Mouse (Mus musculus): ENCODE data around the gene B3gnt9. TPM values are rescaled to one million over a fixed set of nuclear protein-coding genes. Genes with fewer than 3 reads are reported as not detected.
A peak's percentile ranks its signal among the peaks of the same experiment; 100 is the strongest.

The B3gnt9 gene
- polyA plus RNA-seq, 1 experiment from 2014 or later, result 8.6 TPM

GRCm38 (mm10) chr8:105276292-105277120 lies 21.6 kb upstream of the B3gnt9 start:
- H3K9me3 ChIP-seq (replicated peaks; ENCODE audit: control insufficient read depth, low read length), result no peaks in the 10 kb centered on the region
- H3K4me1 ChIP-seq (ENCODE audit: control insufficient read depth, insufficient read depth, low read length), result peaks cover 11% of the 10 kb centered on the region
- H3K36me3 ChIP-seq (ENCODE audit: control insufficient read depth, insufficient read depth, low read length), result no peaks in the 10 kb centered on the region
- peaks cover 86% of the 10 kb centered on the region for H3K27me3 ChIP-seq (ENCODE audit: control insufficient read depth, insufficient read depth, low read length)
- H3K27ac ChIP-seq (ENCODE audit: low read depth, low read length), result no peak overlapping the region
- H3K9ac ChIP-seq (ENCODE audit: low read depth, low read length), result peak overlapping the region; percentile 57; the same call in 1 of the 2 replicates
- H3K4me3 ChIP-seq (ENCODE audit: low read depth, low read length), result peak overlapping the region; percentile 41
- ATAC-seq (replicated peaks; ENCODE audit: insufficient number of reproducible peaks, low FRiP score, low TSS enrichment), result peak; percentile 62; the same call in 1 of the 2 replicates
- WGBS (ENCODE audit: insufficient replicate concordance), result 5% methylated on average over 29 of the region's 30 CpGs
- peak overlapping the region; percentile 81 for H3K4me2 ChIP-seq

GRCm38 (mm10) chr8:105275840-105276239 lies 20.9 kb upstream of the B3gnt9 start, which contains the start of gene Nol3:
Gene Nol3, plus strand, starts transcription at chr8:105276140.
- Histone ChIP-seq H3K9me3 (replicated peaks; ENCODE audit: control insufficient read depth, low read length) (no peaks in the 10 kb centered on the region), H3K27ac (ENCODE audit: low read depth, low read length) (no peak within 1 kb of the TSS), H3K27me3 (ENCODE audit: control insufficient read depth, insufficient read depth, low read length) (peaks cover 90% of the 10 kb centered on the region), H3K4me3 (ENCODE audit: low read depth, low read length) (peak within 1 kb of the TSS; percentile 41), H3K9ac (ENCODE audit: low read depth, low read length) (peak within 1 kb of the TSS; percentile 57; the same call in 1 of the 2 replicates), H3K4me2 (peak within 1 kb of the TSS; percentile 81), H3K36me3 (ENCODE audit: control insufficient read depth, insufficient read depth, low read length) (no peaks in the 10 kb centered on the region), H3K4me1 (ENCODE audit: control insufficient read depth, insufficient read depth, low read length) (peaks cover 11% of the 10 kb centered on the region)
- ATAC-seq (replicated peaks; ENCODE audit: insufficient number of reproducible peaks, low FRiP score, low TSS enrichment), result no peak
- 10% methylated on average over 10 of the region's 10 CpGs for WGBS (ENCODE audit: insufficient replicate concordance)

- H3K4me3 ChIP-seq (ENCODE audit: low read depth, low read length), result peak overlapping the region; percentile 41
- no peak overlapping the region for H3K9ac ChIP-seq (ENCODE audit: low read depth, low read length)
- H3K9me3 ChIP-seq (replicated peaks; ENCODE audit: control insufficient read depth, low read length), result no peaks in the 10 kb centered on the region
- no peaks in the 10 kb centered on the region for H3K36me3 ChIP-seq (ENCODE audit: control insufficient read depth, insufficient read depth, low read length)
- peak overlapping the region; percentile 81 for H3K4me2 ChIP-seq
- no peak for ATAC-seq (replicated peaks; ENCODE audit: insufficient number of reproducible peaks, low FRiP score, low TSS enrichment)
- no peak overlapping the region for H3K27ac ChIP-seq (ENCODE audit: low read depth, low read length)
- peaks cover 91% of the 10 kb centered on the region for H3K27me3 ChIP-seq (ENCODE audit: control insufficient read depth, insufficient read depth, low read length)
- H3K4me1 ChIP-seq (ENCODE audit: control insufficient read depth, insufficient read depth, low read length), result peaks cover 14% of the 10 kb centered on the region
- WGBS (ENCODE audit: insufficient replicate concordance), result 8% methylated on average over 11 of the region's 11 CpGs
Observed at GRCm38 (mm10) chr8:105275387-105275786, 20.4 kb upstream of the B3gnt9 start.

- Histone ChIP-seq H3K36me3 (ENCODE audit: control insufficient read depth, insufficient read depth, low read length) (no peaks in the 10 kb centered on the region), H3K4me2 (peak overlapping the region; percentile 20; the same call in 1 of the 2 replicates), H3K4me3 (ENCODE audit: low read depth, low read length) (no peak overlapping the region), H3K27ac (ENCODE audit: low read depth, low read length) (no peak overlapping the region), H3K9ac (ENCODE audit: low read depth, low read length) (no peak overlapping the region), H3K4me1 (ENCODE audit: control insufficient read depth, insufficient read depth, low read length) (peaks cover 23% of the 10 kb centered on the region), H3K9me3 (replicated peaks; ENCODE audit: control insufficient read depth, low read length) (peaks cover 5% of the 10 kb centered on the region; the same call in 1 of the 2 replicates), H3K27me3 (ENCODE audit: control insufficient read depth, insufficient read depth, low read length) (peaks cover 98% of the 10 kb centered on the region)
- under 1% methylated on average over 11 of the region's 11 CpGs for WGBS (ENCODE audit: insufficient replicate concordance)
- ATAC-seq (replicated peaks; ENCODE audit: insufficient number of reproducible peaks, low FRiP score, low TSS enrichment), result no peak
Observed at GRCm38 (mm10) chr8:105270916-105271186, 15.9 kb upstream of the B3gnt9 start.

GRCm38 (mm10) chr8:105270101-105270915 lies 15.4 kb upstream of the B3gnt9 start:
- Histone ChIP-seq H3K4me2 (peak overlapping the region; percentile 74), H3K4me1 (ENCODE audit: control insufficient read depth, insufficient read depth, low read length) (peaks cover 21% of the 10 kb centered on the region), H3K27me3 (ENCODE audit: control insufficient read depth, insufficient read depth, low read length) (peaks cover 94% of the 10 kb centered on the region), H3K4me3 (ENCODE audit: low read depth, low read length) (peak overlapping the region; percentile 48), H3K27ac (ENCODE audit: low read depth, low read length) (no peak overlapping the region), H3K9me3 (replicated peaks; ENCODE audit: control insufficient read depth, low read length) (peaks cover 5% of the 10 kb centered on the region; the same call in 1 of the 2 replicates), H3K9ac (ENCODE audit: low read depth, low read length) (peak overlapping the region; percentile 58), H3K36me3 (ENCODE audit: control insufficient read depth, insufficient read depth, low read length) (no peaks in the 10 kb centered on the region)
- WGBS (ENCODE audit: insufficient replicate concordance), result 3% methylated on average over 39 of the region's 39 CpGs
- ATAC-seq (replicated peaks; ENCODE audit: insufficient number of reproducible peaks, low FRiP score, low TSS enrichment), result no peak; the same call in 1 of the 2 replicates

- WGBS (ENCODE audit: insufficient replicate concordance), result under 1% methylated on average over 42 of the region's 42 CpGs
- Histone ChIP-seq H3K4me3 (ENCODE audit: low read depth, low read length) (peak within 1 kb of the TSS; percentile 48), H3K36me3 (ENCODE audit: control insufficient read depth, insufficient read depth, low read length) (no peaks in the 10 kb centered on the region), H3K4me2 (peak within 1 kb of the TSS; percentile 74), H3K27ac (ENCODE audit: low read depth, low read length) (no peak within 1 kb of the TSS), H3K9ac (ENCODE audit: low read depth, low read length) (peak within 1 kb of the TSS; percentile 58), H3K27me3 (ENCODE audit: control insufficient read depth, insufficient read depth, low read length) (peaks cover 86% of the 10 kb centered on the region), H3K4me1 (ENCODE audit: control insufficient read depth, insufficient read depth, low read length) (peaks cover 23% of the 10 kb centered on the region), H3K9me3 (replicated peaks; ENCODE audit: control insufficient read depth, low read length) (peaks cover 5% of the 10 kb centered on the region; the same call in 1 of the 2 replicates)
- no peak; the same call in 1 of the 2 replicates for ATAC-seq (replicated peaks; ENCODE audit: insufficient number of reproducible peaks, low FRiP score, low TSS enrichment)
Observed at GRCm38 (mm10) chr8:105269461-105269947, 14.6 kb upstream of the B3gnt9 start, which contains the start of gene Hsf4. Gene Hsf4, plus strand, starts transcription at chr8:105269801.

- no peak for ATAC-seq (replicated peaks; ENCODE audit: insufficient number of reproducible peaks, low FRiP score, low TSS enrichment)
Observed at GRCm38 (mm10) chr8:105269075-105269458, 14.1 kb upstream of the B3gnt9 start.

More at GRCm38 (mm10) chr8:105269075-105269458, 14.1 kb upstream of the B3gnt9 start:
- H3K9ac ChIP-seq (ENCODE audit: low read depth, low read length), result peak overlapping the region; percentile 58; the same call in 1 of the 2 replicates
- H3K9me3 ChIP-seq (replicated peaks; ENCODE audit: control insufficient read depth, low read length), result peaks cover 5% of the 10 kb centered on the region; the same call in 1 of the 2 replicates
- peak overlapping the region; percentile 74 for H3K4me2 ChIP-seq
- peaks cover 23% of the 10 kb centered on the region for H3K4me1 ChIP-seq (ENCODE audit: control insufficient read depth, insufficient read depth, low read length)
- H3K4me3 ChIP-seq (ENCODE audit: low read depth, low read length), result peak overlapping the region; percentile 48
- H3K36me3 ChIP-seq (ENCODE audit: control insufficient read depth, insufficient read depth, low read length), result no peaks in the 10 kb centered on the region
- peaks cover 82% of the 10 kb centered on the region for H3K27me3 ChIP-seq (ENCODE audit: control insufficient read depth, insufficient read depth, low read length)
- H3K27ac ChIP-seq (ENCODE audit: low read depth, low read length), result no peak overlapping the region
- 2% methylated on average over 10 of the region's 10 CpGs for WGBS (ENCODE audit: insufficient replicate concordance)
